Mouse (Mus musculus): Measurements from ENCODE around the gene Tnr. TPM values are rescaled to one million over a fixed set of nuclear protein-coding genes. Genes with fewer than 3 reads are reported as not detected.
A peak's percentile ranks its signal among the peaks of the same experiment; 100 is the strongest.

Gene Tnr
- total RNA-seq, 2 experiments from 2014 or later: 0.02 to 0.13 TPM

- DNase-seq: no peak
Observed at GRCm38 (mm10) chr1:159800366-159800765, 276.8 kb downstream of the Tnr start.

- no peak for DNase-seq
Observed at GRCm38 (mm10) chr1:159801753-159802152, 278.2 kb downstream of the Tnr start.

DNA sequence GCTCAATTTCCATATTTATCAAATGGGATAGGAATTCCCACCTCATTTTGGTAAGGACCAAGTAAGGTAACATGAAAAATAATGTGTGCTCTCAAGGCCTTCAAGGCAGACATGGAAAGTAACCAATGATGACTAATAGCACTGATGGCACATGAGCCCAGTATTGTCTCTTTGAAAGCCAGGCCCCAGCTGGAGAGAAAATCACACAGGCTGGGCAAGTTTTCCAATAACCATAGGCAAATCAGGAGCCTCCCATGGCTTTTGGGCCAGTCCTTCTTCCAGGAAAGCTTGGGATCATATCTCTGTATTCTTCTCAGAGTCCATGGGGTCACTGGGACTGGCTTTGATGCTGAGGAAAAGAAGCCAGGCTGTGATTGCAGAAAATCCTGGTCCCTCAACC, 280.1 kb downstream of the Tnr start:
- no peak for DNase-seq

GRCm38 (mm10) chr1:159809493-159809892, 285.9 kb downstream of the Tnr start:
- DNase-seq: no peak

GRCm38 (mm10) chr1:159811805-159812204, 288.2 kb downstream of the Tnr start:
- no peak for DNase-seq

- DNase-seq: peak; percentile 22 to 42
Observed at GRCm38 (mm10) chr1:159812820-159813411, 289.3 kb downstream of the Tnr start.

GRCm38 (mm10) chr1:159814348-159814747, 290.8 kb downstream of the Tnr start:
- no peak for DNase-seq

- DNase-seq: peak; percentile 4 to 7
Observed at GRCm38 (mm10) chr1:159816614-159817371, 293.2 kb downstream of the Tnr start.

- DNase-seq: no peak
Observed at GRCm38 (mm10) chr1:159819511-159819910, 295.9 kb downstream of the Tnr start.

GRCm38 (mm10) chr1:159822416-159822815, 298.8 kb downstream of the Tnr start:
- DNase-seq: no peak

GRCm38 (mm10) chr1:159828531-159828930, 305.0 kb downstream of the Tnr start:
- DNase-seq: no peak

DNA sequence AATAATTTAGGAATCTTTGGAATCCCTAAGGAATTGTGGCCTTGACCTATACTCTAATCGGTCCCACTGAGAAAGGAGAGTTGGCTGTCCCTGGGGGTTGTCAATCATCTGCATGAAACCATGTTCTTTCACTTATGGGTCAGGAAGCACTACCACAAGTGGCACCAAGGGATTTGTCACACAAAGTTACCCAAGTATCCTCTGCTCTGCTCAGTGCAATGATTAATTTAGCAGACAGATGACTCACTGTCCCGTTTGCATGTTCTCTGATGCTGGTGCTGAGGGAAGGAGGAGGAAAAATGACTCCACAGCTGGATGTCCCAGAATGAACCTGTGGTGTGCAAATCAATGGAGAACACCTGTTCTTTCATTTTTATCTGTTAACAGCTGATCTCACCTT, 309.6 kb downstream of the Tnr start:
- no peak for DNase-seq

DNA sequence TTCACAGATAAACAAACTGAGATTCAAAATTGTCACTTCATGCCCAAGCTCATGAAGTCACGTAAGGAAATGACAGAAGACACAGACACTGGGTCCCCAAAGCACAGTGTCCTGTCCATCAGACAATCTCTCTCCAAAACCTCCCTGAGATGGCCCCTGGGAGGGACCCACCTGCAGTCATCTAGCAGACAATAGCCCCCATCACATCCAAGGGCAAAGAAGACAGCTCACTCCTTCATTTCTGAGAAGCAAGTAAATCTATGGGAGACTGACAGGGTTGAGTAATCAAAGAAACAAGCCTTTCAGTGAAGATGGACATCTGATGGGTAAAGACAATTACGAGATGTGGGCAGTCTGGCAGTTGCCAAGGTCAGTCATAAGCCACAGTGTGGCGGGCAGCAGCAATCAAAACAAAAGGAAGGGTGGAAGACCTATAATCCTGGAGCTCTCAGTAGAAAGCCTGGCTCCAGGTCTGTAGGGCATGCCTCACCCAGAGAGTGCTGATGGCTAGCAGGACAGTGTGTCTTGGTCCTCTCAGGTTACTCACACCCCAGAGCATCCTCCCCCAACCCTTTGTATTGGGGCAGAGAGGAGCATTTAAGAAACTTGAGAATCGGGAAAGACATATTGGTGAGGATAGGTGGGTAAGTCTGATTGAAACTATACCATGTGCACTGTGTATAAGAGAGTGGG, 310.2 kb downstream of the Tnr start:
- no peak for DNase-seq

GRCm38 (mm10) chr1:159835126-159835525, 311.6 kb downstream of the Tnr start:
- DNase-seq: no peak

DNA sequence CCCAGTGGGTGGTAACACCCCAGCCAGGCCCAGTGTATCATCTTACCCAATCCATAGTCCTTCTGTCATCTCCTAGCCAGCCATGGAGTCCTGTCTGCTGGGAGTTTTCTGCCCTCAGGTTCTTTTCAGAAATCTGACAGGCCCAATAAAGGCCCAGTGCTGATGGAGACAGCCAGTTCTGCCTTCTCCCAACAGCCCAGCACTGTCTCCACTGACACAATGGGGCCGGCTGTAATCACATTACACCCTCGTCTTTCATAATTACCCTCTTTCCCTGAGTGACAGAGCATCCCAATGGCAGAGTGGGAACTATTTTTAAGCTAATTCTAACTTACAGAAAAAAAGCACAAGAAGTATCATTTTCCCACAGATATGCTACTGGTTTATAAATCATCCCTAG, 316.8 kb downstream of the Tnr start:
- no peak for DNase-seq

GRCm38 (mm10) chr1:159842876-159843275, 319.3 kb downstream of the Tnr start:
- no peak for DNase-seq

GRCm38 (mm10) chr1:159852088-159852487, 328.5 kb downstream of the Tnr start:
- peak; percentile 12 to 13 for DNase-seq

DNA sequence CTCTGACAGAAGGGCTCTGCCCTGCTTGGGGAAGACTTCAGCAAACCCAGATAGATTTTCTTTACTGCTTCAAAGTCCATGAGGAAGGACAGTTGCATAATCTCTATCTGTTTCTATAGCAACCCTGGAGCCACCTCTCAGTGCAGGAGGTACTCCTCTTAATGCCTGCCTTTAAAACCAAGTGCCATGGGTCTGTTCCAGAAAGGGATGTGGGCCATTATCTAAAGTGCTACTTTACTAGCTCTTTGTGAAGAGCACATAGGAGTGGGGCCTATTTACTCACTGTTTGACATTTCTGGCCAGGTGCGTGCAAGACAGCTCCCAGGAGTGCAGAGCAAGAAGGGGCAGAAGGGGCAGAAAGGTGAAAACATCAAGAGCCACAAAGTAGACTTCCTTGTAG, 330.7 kb downstream of the Tnr start:
- no peak for DNase-seq

- DNase-seq: no peak
Observed at GRCm38 (mm10) chr1:159861782-159862474, 338.4 kb downstream of the Tnr start.

GRCm38 (mm10) chr1:159865696-159866095, 342.1 kb downstream of the Tnr start:
- DNase-seq: no peak

DNA sequence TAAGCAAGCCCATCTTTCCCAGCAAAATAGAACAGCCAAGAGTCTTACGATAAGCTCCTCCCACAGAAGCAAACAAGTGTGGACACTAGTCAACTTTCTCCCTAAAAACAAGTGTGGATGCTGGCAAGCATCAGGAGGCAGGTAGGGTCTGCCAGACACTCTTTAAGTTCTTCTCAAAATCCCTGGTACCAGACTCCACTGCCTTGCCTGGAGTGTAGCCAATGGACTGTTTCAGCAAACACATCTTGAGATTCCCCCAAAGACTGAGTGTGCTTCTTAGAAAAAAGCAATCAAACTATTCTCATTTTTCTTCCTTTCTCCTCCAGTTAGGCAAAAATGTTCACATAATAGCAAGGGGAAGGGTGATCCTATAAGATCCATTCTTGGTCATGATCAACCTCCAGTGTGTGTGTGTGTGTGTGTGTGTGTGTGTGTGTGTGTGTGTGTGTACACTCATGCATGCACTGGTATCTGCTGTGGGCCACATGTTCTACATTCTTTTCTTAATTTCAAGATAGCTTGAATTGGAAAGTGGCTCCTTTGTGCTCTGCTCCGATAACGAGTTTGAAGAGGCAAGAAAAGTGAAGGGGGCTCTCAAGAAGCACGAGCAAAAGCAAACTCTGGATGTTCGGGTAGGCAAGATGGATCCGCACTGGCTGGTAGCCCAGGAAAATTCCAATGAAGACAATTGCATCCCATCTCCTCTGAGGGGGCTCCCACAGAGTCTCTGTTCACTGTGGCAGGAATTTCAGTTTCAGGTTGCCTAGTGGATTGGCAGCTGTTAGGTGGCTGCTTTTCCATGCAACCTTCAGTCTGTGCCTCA, 346.3 kb downstream of the Tnr start:
- no peak for DNase-seq

GRCm38 (mm10) chr1:159872866-159873265, 349.3 kb downstream of the Tnr start:
- no peak for DNase-seq

Data from heart, adult 18-20 months (tissue).